Mouse (Mus musculus) intestine, embryonic 14.5 days (tissue): ENCODE data around the gene Csf1. TPM values are rescaled to one million over a fixed set of nuclear protein-coding genes. Genes with fewer than 3 reads are reported as not detected.

Experiments used
- ATAC-seq: fragments of 200-750 bp; cut with Nextera tagmentation; replicated peaks from 2 replicates; pipeline ENCODE4 v1.8.0; 2017; ENCODE audit warnings: low read depth, moderate number of reproducible peaks, moderate TSS enrichment, moderate library complexity; ENCODE audit not compliant: low FRiP score, low TSS enrichment
- DNase-seq: peaks from one replicate; pipeline ENCODE4 v3.0.0-alpha.2; 2018; ENCODE audit warnings: low spot score
- H3K27ac ChIP-seq: fragments of 300-500 bp; sonication (generic); 2 replicates; pipeline ENCODE4 v1.5.1; 2014; ENCODE audit warnings: low read depth, mild to moderate bottlenecking, control low read depth
- H3K27me3 ChIP-seq: fragments of 300-500 bp; sonication (generic); replicated peaks from 2 replicates; pipeline ENCODE4 v1.6.1; 2014; ENCODE audit warnings: low read length, control low read depth; ENCODE audit not compliant: control insufficient read depth, insufficient read depth
- H3K36me3 ChIP-seq: fragments of 300-500 bp; sonication (generic); 2 replicates; pipeline ENCODE4 v1.6.1; 2014; ENCODE audit warnings: low read length, control low read depth; ENCODE audit not compliant: control insufficient read depth, insufficient read depth
- H3K4me1 ChIP-seq: fragments of 300-500 bp; sonication (generic); replicated peaks from 2 replicates; pipeline ENCODE4 v1.6.1; 2014; ENCODE audit warnings: low read length, control low read depth, mixed read lengths; ENCODE audit not compliant: control insufficient read depth, insufficient read depth
- H3K4me2 ChIP-seq: fragments of 300-500 bp; sonication (generic); 2 replicates; pipeline ENCODE4 v1.6.1; 2014; ENCODE audit warnings: low read length
- H3K4me3 ChIP-seq: fragments of 300-500 bp; sonication (generic); 2 replicates; pipeline ENCODE4 v1.5.1; 2014; ENCODE audit warnings: low read depth, low read length, control low read depth, mixed read lengths
- H3K9ac ChIP-seq: fragments of 300-500 bp; sonication (generic); 2 replicates; pipeline ENCODE4 v1.6.1; 2014; ENCODE audit warnings: mild to moderate bottlenecking, low read length
- H3K9me3 ChIP-seq: fragments of 300-500 bp; sonication (generic); 2 replicates; pipeline ENCODE4 v1.6.1; 2016; ENCODE audit warnings: low read length, control low read depth; ENCODE audit not compliant: control insufficient read depth
- WGBS: fragments of 180-500 bp; shearing (Covaris S2); extraction: QIAGEN DNeasy Blood & Tissue Kit; methylation state at CpG from one replicate; pipeline ENCODE4 v1.1.7; 2014; 5-methylcytosine and 5-hydroxymethylcytosine counted together
- polyA plus RNA-seq: library from polyadenylated mRNA; unstranded; fragments of >200 nt; fragmentation: Nextera tagmentation; extraction: Ambion mirVana; gene quantifications from 2 replicates; pipeline ENCODE4 v1.2.1, GENCODE M21; 2014

Csf1 gene
- polyA plus RNA-seq, 1 experiment from 2014 or later: 13.3 TPM

DNA sequence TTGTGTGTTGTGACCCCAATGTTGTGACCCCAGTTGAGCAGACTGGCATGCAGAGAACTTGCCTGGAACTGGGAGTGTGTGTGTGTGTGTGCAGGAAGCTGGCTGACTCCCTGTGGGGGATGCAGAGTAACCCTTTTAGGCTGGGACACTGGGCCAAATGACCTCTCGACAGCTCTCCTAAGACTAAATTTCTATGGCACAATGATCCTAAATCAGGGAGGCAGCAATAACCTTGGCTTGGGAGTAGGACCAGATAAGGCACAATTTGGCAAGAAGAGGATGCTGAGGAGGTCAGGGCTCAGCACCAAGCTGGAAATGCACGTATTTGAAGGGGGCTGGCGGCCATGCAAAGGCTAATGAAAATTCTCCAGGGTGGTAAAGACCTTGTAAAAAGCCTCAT, 14.2 kb downstream of the Csf1 start:
- H3K27ac ChIP-seq: no peak overlapping the region
- no peaks in the 10 kb centered on the region for H3K27me3 ChIP-seq
- H3K4me2 ChIP-seq: no peak overlapping the region
- H3K9ac ChIP-seq: no peak overlapping the region
- DNase-seq (no peak), ATAC-seq (no peak)
- peaks cover 11% of the 10 kb centered on the region for H3K4me1 ChIP-seq
- H3K9me3 ChIP-seq: no peaks in the 10 kb centered on the region
- peaks cover 75% of the 10 kb centered on the region for H3K36me3 ChIP-seq
- no peak overlapping the region for H3K4me3 ChIP-seq
- WGBS: 85% methylated on average over 3 of the region's 3 CpGs

DNA sequence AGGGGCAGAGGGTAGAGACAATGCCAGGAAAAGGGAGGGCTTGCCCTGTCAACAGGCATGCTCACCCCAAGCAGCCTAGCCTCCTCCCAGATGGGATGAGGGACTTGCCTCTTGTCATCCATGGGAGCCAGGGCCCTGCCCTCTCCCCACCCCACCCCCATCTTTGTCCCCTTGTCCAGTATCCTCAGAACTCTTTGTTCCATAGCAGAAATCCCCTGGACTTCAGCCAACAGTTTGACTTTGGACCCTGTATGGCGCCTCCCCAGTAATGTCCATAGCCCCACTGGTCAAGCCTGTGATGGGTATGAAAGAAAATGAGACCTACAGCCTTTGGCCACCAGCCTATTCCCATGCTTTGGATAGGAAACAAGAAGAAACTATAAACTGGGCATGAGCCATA, 16.6 kb downstream of the Csf1 start:
- Histone ChIP-seq H3K9ac (no peak overlapping the region), H3K4me3 (no peak overlapping the region), H3K4me2 (no peak overlapping the region), H3K4me1 (peaks cover 28% of the 10 kb centered on the region), H3K9me3 (no peaks in the 10 kb centered on the region), H3K27ac (no peak overlapping the region), H3K27me3 (no peaks in the 10 kb centered on the region), H3K36me3 (peaks cover 54% of the 10 kb centered on the region)
- WGBS: 86% methylated on average over 1 of the region's 1 CpGs
- ATAC-seq (no peak), DNase-seq (peak; percentile 46)

DNA sequence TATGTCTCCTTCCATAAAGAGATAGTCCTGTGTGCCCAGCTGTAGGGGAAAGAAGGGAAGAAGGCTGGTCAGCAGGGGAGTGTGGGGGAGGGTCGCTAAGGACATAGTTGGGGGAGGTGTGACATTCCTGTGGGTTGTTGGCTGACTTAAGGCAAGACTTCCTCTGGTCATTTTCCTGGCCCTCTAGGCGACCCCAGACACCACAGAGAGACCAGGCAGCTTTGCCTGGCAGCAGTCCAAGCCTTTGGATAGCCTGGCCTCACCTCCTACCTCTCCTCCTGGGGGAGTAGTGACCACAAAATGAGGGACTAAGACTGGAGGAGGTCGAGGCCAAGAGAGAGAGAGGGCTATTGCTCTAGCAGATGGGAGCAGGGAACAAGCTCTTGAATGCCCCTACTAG, 17.2 kb downstream of the Csf1 start:
- H3K27me3 ChIP-seq: no peaks in the 10 kb centered on the region

DNA sequence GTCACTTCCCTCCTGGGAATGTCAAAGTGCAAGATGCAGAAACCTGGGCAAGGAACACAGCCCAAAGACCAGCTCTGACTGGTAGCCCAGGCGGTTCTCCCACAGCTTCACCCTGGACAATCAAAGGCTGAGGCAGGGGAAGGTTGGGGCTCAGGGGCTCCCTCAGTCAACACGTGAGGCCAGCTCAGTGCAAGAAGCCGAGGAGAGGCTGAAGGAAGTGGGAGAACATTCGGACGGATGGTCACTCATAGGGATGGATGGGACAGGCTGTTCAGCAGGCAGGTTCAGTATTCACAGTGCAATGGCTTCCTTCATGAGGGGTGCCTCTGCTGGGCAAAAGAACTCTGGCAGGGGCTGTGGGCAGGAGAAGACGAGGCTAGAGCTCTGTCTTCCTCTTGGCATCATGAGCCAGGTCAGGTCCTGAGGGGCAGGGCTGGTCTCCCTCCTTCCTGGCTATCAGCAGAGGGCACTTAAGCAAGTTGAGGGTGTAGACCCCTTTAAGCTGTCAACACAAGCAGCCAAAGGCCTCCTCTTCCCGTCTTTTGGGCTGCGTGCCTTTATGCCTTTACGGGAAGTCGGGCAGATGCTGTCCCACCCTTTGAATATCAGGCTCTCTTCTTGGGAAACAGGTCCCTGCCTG, 18.1 kb downstream of the Csf1 start:
- no peak for ATAC-seq
- Histone ChIP-seq H3K4me2 (no peak overlapping the region), H3K4me1 (peaks cover 28% of the 10 kb centered on the region), H3K27ac (peak overlapping the region; percentile 68; the same call in 1 of the 2 replicates), H3K27me3 (no peaks in the 10 kb centered on the region), H3K4me3 (no peak overlapping the region), H3K9me3 (no peaks in the 10 kb centered on the region), H3K36me3 (peaks cover 44% of the 10 kb centered on the region), H3K9ac (no peak overlapping the region)
- DNase-seq: peak; percentile 49
- WGBS: 91% methylated on average over 10 of the region's 10 CpGs

More for the DNA sequence above, 17.2 kb downstream of the Csf1 start:
- Histone ChIP-seq H3K4me3 (no peak overlapping the region), H3K4me2 (no peak overlapping the region), H3K9me3 (no peaks in the 10 kb centered on the region), H3K9ac (no peak overlapping the region), H3K27ac (no peak overlapping the region), H3K4me1 (peaks cover 28% of the 10 kb centered on the region), H3K36me3 (peaks cover 49% of the 10 kb centered on the region)
- no peak for ATAC-seq
- WGBS: 35% methylated on average over 3 of the region's 3 CpGs
- DNase-seq: peak; percentile 48

DNA sequence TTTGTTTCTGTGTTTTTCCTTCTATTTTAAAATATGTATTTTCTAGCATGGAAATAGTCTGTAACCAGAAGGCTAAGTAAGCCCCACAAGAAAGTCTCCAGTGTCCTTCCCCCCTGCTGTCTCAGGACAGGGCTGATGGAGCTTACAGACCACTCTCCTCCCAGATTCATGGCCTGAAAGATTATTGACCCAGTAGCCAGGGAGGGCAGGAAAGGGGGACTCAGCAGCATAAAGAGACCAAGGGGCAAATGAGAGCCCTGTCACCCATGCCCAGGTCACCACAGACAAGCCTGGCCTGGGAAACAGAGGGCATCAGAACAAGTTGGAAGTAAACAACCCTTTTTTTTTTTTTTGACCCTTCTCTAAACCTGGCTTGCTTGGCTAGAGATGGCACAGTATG, 18.9 kb downstream of the Csf1 start:
- Histone ChIP-seq H3K4me1 (peaks cover 28% of the 10 kb centered on the region), H3K9ac (no peak overlapping the region), H3K4me3 (no peak overlapping the region), H3K27me3 (no peaks in the 10 kb centered on the region), H3K27ac (peak overlapping the region; percentile 68; the same call in 1 of the 2 replicates), H3K4me2 (no peak overlapping the region), H3K36me3 (peaks cover 36% of the 10 kb centered on the region), H3K9me3 (no peaks in the 10 kb centered on the region)
- ATAC-seq (no peak), DNase-seq (no peak)

DNA sequence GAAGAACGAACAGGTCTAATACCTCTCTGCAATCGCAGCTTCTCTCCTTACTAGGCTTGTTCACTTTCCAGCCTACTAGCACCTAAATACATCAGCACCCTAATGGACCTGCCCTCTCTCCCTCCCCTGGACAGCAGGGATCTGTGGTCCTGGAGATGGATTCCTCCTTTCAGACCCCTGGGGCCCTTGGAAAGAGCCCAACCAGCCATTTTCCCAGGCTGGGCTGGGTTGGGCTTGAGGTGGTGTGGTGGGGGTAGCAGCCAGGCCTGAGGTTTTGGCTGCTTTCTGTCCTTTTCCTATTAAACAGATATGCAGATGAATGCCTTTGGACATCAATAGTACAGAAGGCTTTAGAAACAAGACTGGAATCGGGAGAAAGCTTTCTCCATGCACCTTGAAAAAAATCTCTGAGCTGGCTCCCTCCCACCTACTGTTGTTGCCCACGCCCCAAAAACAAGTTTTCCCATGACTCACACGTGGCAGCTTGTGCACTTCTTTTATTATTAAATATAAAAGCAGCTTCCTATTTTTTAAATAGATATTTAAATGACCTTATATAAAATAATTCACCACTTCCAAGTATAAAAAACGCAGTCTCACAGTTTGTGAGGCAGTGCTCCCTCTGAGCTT, 19.6 kb downstream of the Csf1 start:
- H3K36me3 ChIP-seq: peaks cover 29% of the 10 kb centered on the region
- no peaks in the 10 kb centered on the region for H3K9me3 ChIP-seq
- peaks cover 28% of the 10 kb centered on the region for H3K4me1 ChIP-seq
- no peak overlapping the region for H3K4me3 ChIP-seq
- no peaks in the 10 kb centered on the region for H3K27me3 ChIP-seq
- no peak overlapping the region for H3K4me2 ChIP-seq
- ATAC-seq (peak; percentile 88), DNase-seq (peak; percentile 88)
- H3K27ac ChIP-seq: peak overlapping the region; percentile 68
- WGBS: 4% methylated on average over 6 of the region's 6 CpGs
- H3K9ac ChIP-seq: no peak overlapping the region

DNA sequence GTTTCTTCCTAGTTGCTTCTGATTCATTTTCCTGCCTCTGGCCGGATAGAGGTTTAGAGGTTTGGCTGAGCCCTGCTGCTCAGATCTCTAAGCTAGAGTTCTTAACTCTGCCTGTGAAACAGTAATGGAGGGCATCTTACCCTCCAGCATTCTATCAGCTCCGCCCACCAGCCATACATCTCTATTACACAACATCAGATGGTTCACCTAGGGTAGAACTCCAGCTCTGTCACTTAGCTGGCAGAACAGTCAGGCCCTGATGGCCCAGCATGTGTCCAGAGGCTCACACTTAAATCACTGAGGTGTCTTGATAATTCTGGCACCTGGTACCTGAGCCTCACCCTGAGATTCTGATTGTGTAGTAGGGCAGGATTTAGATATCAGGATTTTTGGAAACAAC, 20.3 kb downstream of the Csf1 start:
- ATAC-seq: no peak
- peaks cover 28% of the 10 kb centered on the region for H3K4me1 ChIP-seq
- H3K4me3 ChIP-seq: no peak overlapping the region
- peak overlapping the region; percentile 68 for H3K27ac ChIP-seq
- H3K9ac ChIP-seq: no peak overlapping the region
- WGBS: 52% methylated on average over 2 of the region's 2 CpGs
- H3K36me3 ChIP-seq: peaks cover 26% of the 10 kb centered on the region
- no peaks in the 10 kb centered on the region for H3K27me3 ChIP-seq
- H3K9me3 ChIP-seq: no peaks in the 10 kb centered on the region
- no peak overlapping the region for H3K4me2 ChIP-seq
- no peak for DNase-seq

DNA sequence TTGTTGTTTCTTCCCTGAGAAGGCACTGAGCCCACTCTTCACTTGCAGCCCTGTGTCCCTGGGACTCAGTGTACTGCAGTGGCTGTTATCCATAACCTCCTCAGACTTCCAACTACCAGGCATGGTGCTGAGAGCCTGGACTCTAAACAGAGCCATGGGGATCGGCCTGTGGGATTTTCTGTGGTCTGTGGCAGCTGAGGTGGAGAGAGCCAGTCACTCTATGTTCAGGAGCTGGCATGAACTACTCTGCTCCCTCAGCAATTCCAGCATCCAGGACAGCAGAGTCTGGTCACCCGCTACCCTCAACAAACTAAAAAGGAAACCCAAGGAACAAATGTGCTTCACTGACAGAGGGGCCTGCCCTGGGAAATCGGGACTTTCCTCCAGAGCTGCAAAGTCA, 20.8 kb downstream of the Csf1 start:
- DNase-seq: no peak
- H3K27ac ChIP-seq: peak overlapping the region; percentile 68; the same call in 1 of the 2 replicates
- H3K4me1 ChIP-seq: peaks cover 28% of the 10 kb centered on the region
- peaks cover 22% of the 10 kb centered on the region for H3K36me3 ChIP-seq
- H3K4me2 ChIP-seq: no peak overlapping the region
- H3K27me3 ChIP-seq: no peaks in the 10 kb centered on the region
- H3K4me3 ChIP-seq: no peak overlapping the region
- WGBS: 72% methylated on average over 3 of the region's 3 CpGs
- no peaks in the 10 kb centered on the region for H3K9me3 ChIP-seq
- no peak overlapping the region for H3K9ac ChIP-seq
- ATAC-seq: no peak

DNA sequence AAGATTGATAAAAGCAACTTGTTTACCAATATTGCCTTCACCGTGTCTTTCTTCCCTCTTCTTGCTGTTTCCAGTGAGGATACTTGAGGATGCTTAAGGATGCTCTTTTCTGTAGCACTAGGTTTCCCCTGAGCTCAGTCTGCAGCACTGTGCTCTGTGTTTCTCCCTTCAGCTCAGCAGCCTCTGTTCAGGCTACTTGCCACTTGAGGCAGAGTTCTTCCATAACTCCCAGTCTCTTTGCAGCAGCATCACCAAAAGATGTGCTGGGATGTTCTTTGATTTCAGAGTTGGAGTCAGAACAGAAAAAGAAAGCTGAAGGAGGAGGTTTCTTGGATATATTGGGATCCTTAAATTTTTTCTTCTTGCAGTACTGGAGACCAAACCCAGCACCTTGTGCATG, 21.6 kb downstream of the Csf1 start:
- Histone ChIP-seq H3K4me2 (no peak overlapping the region), H3K36me3 (peaks cover 14% of the 10 kb centered on the region), H3K27ac (no peak overlapping the region), H3K9me3 (no peaks in the 10 kb centered on the region), H3K4me3 (no peak overlapping the region), H3K9ac (no peak overlapping the region), H3K27me3 (no peaks in the 10 kb centered on the region), H3K4me1 (peaks cover 28% of the 10 kb centered on the region)
- ATAC-seq: no peak
- WGBS: 84% methylated on average over 1 of the region's 1 CpGs
- no peak for DNase-seq
